Mouse (Mus musculus) G1E (cell line): ENCODE measurements around the gene Auts2.

Experiments
- CTCF ChIP-seq: IDR thresholded peaks from 2 replicates; pipeline ENCODE4 v1.5.1; 2012; ENCODE audit warnings: low read depth, low read length, inconsistent platforms, mixed read lengths
- GATA1 ChIP-seq: IDR thresholded peaks from 2 replicates; pipeline ENCODE4 v1.6.1; 2012; ENCODE audit warnings: borderline replicate concordance, low read length, inconsistent platforms, mixed read lengths
- GATA2 ChIP-seq: IDR thresholded peaks from 2 replicates; pipeline ENCODE4 v1.6.1; 2012; ENCODE audit warnings: low read depth, low read length, inconsistent platforms, borderline replicate concordance
- POLR2AphosphoS5 ChIP-seq: IDR thresholded peaks from 2 replicates; pipeline ENCODE4 v1.6.1; 2012; ENCODE audit warnings: low read depth, low read length, inconsistent platforms; ENCODE audit not compliant: insufficient replicate concordance
- TAL1 ChIP-seq: conservative IDR thresholded peaks from 2 replicates; pipeline ENCODE4 v1.6.1; 2012; ENCODE audit warnings: low read depth, low read length, inconsistent platforms, mixed read lengths

- TF ChIP-seq CTCF (no peak), GATA1 (no peak), TAL1 (no peak), GATA2 (no peak), POLR2AphosphoS5 (no peak)
Measured at GRCm38 (mm10) chr5:132485448-132485847, 57.7 kb downstream of the Auts2 start.
